Mouse (Mus musculus): ENCODE measurements at regions not wholly inside any gene's neighbourhood (a gene's known extent, or its start where the extent isn't known, plus 50 kb on each side); places are given as distances from the start of the nearest gene placed in this dataset.

- whole genome bisulfite sequencing = 84% methylated on average over 2 of the region's 2 CpGs
- Histone ChIP-seq H3K27me3 (ENCODE audit: control insufficient read depth, insufficient read depth, low read length) (no peaks in the 10 kb centered on the region; the same call in 1 of the 2 replicates), H3K4me3 (replicated peaks; ENCODE audit: insufficient read depth, low read depth, low read length) (no peak overlapping the region), H3K27ac (ENCODE audit: insufficient read depth, low read length) (no peak overlapping the region), H3K4me1 (ENCODE audit: control insufficient read depth, insufficient read depth, low read length) (no peaks in the 10 kb centered on the region; the same call in 1 of the 2 replicates)
- no peak for TF ChIP-seq CTCF (IDR thresholded peaks at IDR 0.05; ENCODE audit: borderline replicate concordance, insufficient read depth, low read depth, low read length)
- no peak for TF ChIP-seq POLR2A (IDR thresholded peaks at IDR 0.05; ENCODE audit: borderline replicate concordance, insufficient read depth, low read length)
- no peak for DNase-seq
Measured at GRCm38 (mm10) chr8:34756916-34757315, 645.4 kb upstream of the Gm10131 start.

- Histone ChIP-seq H3K4me1 (ENCODE audit: control insufficient read depth, insufficient read depth, low read length) (no peaks in the 10 kb centered on the region; the same call in 1 of the 2 replicates), H3K4me3 (replicated peaks; ENCODE audit: insufficient read depth, low read depth, low read length) (no peak overlapping the region), H3K27ac (ENCODE audit: insufficient read depth, low read length) (no peak overlapping the region), H3K27me3 (ENCODE audit: control insufficient read depth, insufficient read depth, low read length) (no peaks in the 10 kb centered on the region; the same call in 1 of the 2 replicates)
- TF ChIP-seq CTCF (IDR thresholded peaks at IDR 0.05; ENCODE audit: borderline replicate concordance, insufficient read depth, low read depth, low read length) = no peak
- TF ChIP-seq POLR2A (IDR thresholded peaks at IDR 0.05; ENCODE audit: borderline replicate concordance, insufficient read depth, low read length) = no peak
- DNase-seq = no peak
- WGBS = 96% methylated on average over 4 of the region's 4 CpGs
Measured at GRCm38 (mm10) chr8:34756171-34756570, 644.6 kb upstream of the Gm10131 start.

- Histone ChIP-seq H3K4me3 (replicated peaks; ENCODE audit: insufficient read depth, low read depth, low read length) (no peak overlapping the region), H3K4me1 (ENCODE audit: control insufficient read depth, insufficient read depth, low read length) (no peaks in the 10 kb centered on the region; the same call in 1 of the 2 replicates), H3K27ac (ENCODE audit: insufficient read depth, low read length) (no peak overlapping the region), H3K27me3 (ENCODE audit: control insufficient read depth, insufficient read depth, low read length) (no peaks in the 10 kb centered on the region; the same call in 1 of the 2 replicates)
- no peak for TF ChIP-seq CTCF (IDR thresholded peaks at IDR 0.05; ENCODE audit: borderline replicate concordance, insufficient read depth, low read depth, low read length)
- no peak for TF ChIP-seq POLR2A (IDR thresholded peaks at IDR 0.05; ENCODE audit: borderline replicate concordance, insufficient read depth, low read length)
- no peak for DNase-seq
- 89% methylated on average over 4 of the region's 4 CpGs for WGBS
Measured at GRCm38 (mm10) chr8:34755480-34755879, 643.9 kb upstream of the Gm10131 start.

- DNase-seq = no peak
- TF ChIP-seq CTCF (IDR thresholded peaks at IDR 0.05; ENCODE audit: borderline replicate concordance, insufficient read depth, low read depth, low read length) (no peak), POLR2A (IDR thresholded peaks at IDR 0.05; ENCODE audit: borderline replicate concordance, insufficient read depth, low read length) (no peak)
- no peak overlapping the region for H3K27ac ChIP-seq (ENCODE audit: insufficient read depth, low read length)
- no peaks in the 10 kb centered on the region; the same call in 1 of the 2 replicates for H3K4me1 ChIP-seq (ENCODE audit: control insufficient read depth, insufficient read depth, low read length)
- H3K4me3 ChIP-seq (replicated peaks; ENCODE audit: insufficient read depth, low read depth, low read length) = no peak overlapping the region
- H3K27me3 ChIP-seq (ENCODE audit: control insufficient read depth, insufficient read depth, low read length) = no peaks in the 10 kb centered on the region; the same call in 1 of the 2 replicates
- WGBS = 89% methylated on average over 10 of the region's 10 CpGs
Measured at GRCm38 (mm10) chr8:34753046-34753445, 641.5 kb upstream of the Gm10131 start.

- DNase-seq = no peak
- Histone ChIP-seq H3K27ac (ENCODE audit: insufficient read depth, low read length) (no peak overlapping the region), H3K4me1 (ENCODE audit: control insufficient read depth, insufficient read depth, low read length) (no peaks in the 10 kb centered on the region; the same call in 1 of the 2 replicates), H3K27me3 (ENCODE audit: control insufficient read depth, insufficient read depth, low read length) (no peaks in the 10 kb centered on the region), H3K4me3 (replicated peaks; ENCODE audit: insufficient read depth, low read depth, low read length) (no peak overlapping the region)
- TF ChIP-seq POLR2A (IDR thresholded peaks at IDR 0.05; ENCODE audit: borderline replicate concordance, insufficient read depth, low read length) (no peak), CTCF (IDR thresholded peaks at IDR 0.05; ENCODE audit: borderline replicate concordance, insufficient read depth, low read depth, low read length) (no peak)
- 89% methylated on average over 8 of the region's 8 CpGs for WGBS
Measured at GRCm38 (mm10) chr8:34748521-34748920, 637.0 kb upstream of the Gm10131 start.

GRCm38 (mm10) chr8:34745706-34746105 lies 634.2 kb upstream of the Gm10131 start:
- no peak overlapping the region for H3K27ac ChIP-seq (ENCODE audit: insufficient read depth, low read length)
- DNase-seq = no peak
- no peaks in the 10 kb centered on the region; the same call in 1 of the 2 replicates for H3K4me1 ChIP-seq (ENCODE audit: control insufficient read depth, insufficient read depth, low read length)
- no peak overlapping the region for H3K4me3 ChIP-seq (replicated peaks; ENCODE audit: insufficient read depth, low read depth, low read length)
- 94% methylated on average over 7 of the region's 7 CpGs for WGBS
- TF ChIP-seq POLR2A (IDR thresholded peaks at IDR 0.05; ENCODE audit: borderline replicate concordance, insufficient read depth, low read length) (no peak), CTCF (IDR thresholded peaks at IDR 0.05; ENCODE audit: borderline replicate concordance, insufficient read depth, low read depth, low read length) (no peak)
- H3K27me3 ChIP-seq (ENCODE audit: control insufficient read depth, insufficient read depth, low read length) = no peaks in the 10 kb centered on the region

- no peak overlapping the region for H3K27ac ChIP-seq (ENCODE audit: insufficient read depth, low read length)
- DNase-seq = no peak
- TF ChIP-seq CTCF (IDR thresholded peaks at IDR 0.05; ENCODE audit: borderline replicate concordance, insufficient read depth, low read depth, low read length) (no peak), POLR2A (IDR thresholded peaks at IDR 0.05; ENCODE audit: borderline replicate concordance, insufficient read depth, low read length) (no peak)
- H3K27me3 ChIP-seq (ENCODE audit: control insufficient read depth, insufficient read depth, low read length) = no peaks in the 10 kb centered on the region
- H3K4me1 ChIP-seq (ENCODE audit: control insufficient read depth, insufficient read depth, low read length) = no peaks in the 10 kb centered on the region; the same call in 1 of the 2 replicates
- no peak overlapping the region for H3K4me3 ChIP-seq (replicated peaks; ENCODE audit: insufficient read depth, low read depth, low read length)
- WGBS = 61% methylated on average over 4 of the region's 4 CpGs
Measured at GRCm38 (mm10) chr8:34744682-34745081, 633.1 kb upstream of the Gm10131 start.

GRCm38 (mm10) chr8:34744179-34744578 lies 632.6 kb upstream of the Gm10131 start:
- H3K27me3 ChIP-seq (ENCODE audit: control insufficient read depth, insufficient read depth, low read length) = no peaks in the 10 kb centered on the region
- TF ChIP-seq CTCF (IDR thresholded peaks at IDR 0.05; ENCODE audit: borderline replicate concordance, insufficient read depth, low read depth, low read length) = no peak
- TF ChIP-seq POLR2A (IDR thresholded peaks at IDR 0.05; ENCODE audit: borderline replicate concordance, insufficient read depth, low read length) = no peak
- no peak overlapping the region for H3K4me3 ChIP-seq (replicated peaks; ENCODE audit: insufficient read depth, low read depth, low read length)
- DNase-seq = no peak
- H3K4me1 ChIP-seq (ENCODE audit: control insufficient read depth, insufficient read depth, low read length) = no peaks in the 10 kb centered on the region; the same call in 1 of the 2 replicates
- no peak overlapping the region for H3K27ac ChIP-seq (ENCODE audit: insufficient read depth, low read length)
